Mouse (Mus musculus): ENCODE measurements at regions not wholly inside any gene's neighbourhood (a gene's known extent, or its start where the extent isn't known, plus 50 kb on each side); places are given as distances from the start of the nearest gene placed in this dataset.

GRCm38 (mm10) chr9:120733681-120734465 is 162.6 kb downstream of the Rpl14 start:
- Histone ChIP-seq H3K4me1 (peaks cover 40% of the 10 kb centered on the region), H3K27ac (replicated peaks) (no peak overlapping the region; the same call in 1 of the 2 replicates), H3K36me3 (no peaks in the 10 kb centered on the region), H3K4me3 (no peak overlapping the region), H3K4me2 (replicated peaks) (no peak overlapping the region), H3K9ac (replicated peaks) (no peak overlapping the region), H3K9me3 (no peaks in the 10 kb centered on the region), H3K27me3 (no peaks in the 10 kb centered on the region; the same call in 1 of the 2 replicates)
- 0 out of 2 replicates have a peak, but pooled peaks have one; percentile 43 for ATAC-seq (replicated peaks)
- 43% methylated on average over 11 of the region's 11 CpGs for WGBS

GRCm38 (mm10) chr9:120735217-120735616 is 164.0 kb downstream of the Rpl14 start:
- Histone ChIP-seq H3K27ac (replicated peaks) (no peak overlapping the region), H3K4me1 (peaks cover 52% of the 10 kb centered on the region), H3K4me2 (replicated peaks) (no peak overlapping the region), H3K36me3 (no peaks in the 10 kb centered on the region), H3K9ac (replicated peaks) (no peak overlapping the region), H3K27me3 (no peaks in the 10 kb centered on the region; the same call in 1 of the 2 replicates), H3K9me3 (no peaks in the 10 kb centered on the region), H3K4me3 (no peak overlapping the region)
- no peak for ATAC-seq (replicated peaks)
- WGBS, result 68% methylated on average over 7 of the region's 7 CpGs

DNA sequence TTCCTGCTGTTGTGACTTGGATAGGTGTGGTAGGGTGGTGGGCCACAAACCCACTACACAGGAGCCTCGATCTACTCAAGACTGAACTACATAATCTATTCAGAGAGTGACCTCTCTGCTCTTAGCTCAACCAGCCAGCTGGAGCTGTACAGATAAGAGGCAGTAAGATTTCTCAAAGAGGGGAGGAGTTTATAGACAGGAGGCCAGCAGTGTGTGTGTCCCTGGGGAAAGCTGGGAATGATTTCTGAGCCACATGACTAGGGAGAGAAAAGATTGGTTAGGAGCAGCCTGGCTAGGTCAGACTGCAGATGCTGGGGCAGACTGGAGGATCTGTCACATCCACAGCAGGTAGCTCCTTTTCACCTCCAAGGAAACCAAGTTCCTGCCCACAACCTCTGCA is 166.7 kb downstream of the Rpl14 start:
- Histone ChIP-seq H3K27ac (replicated peaks) (no peak overlapping the region), H3K36me3 (no peaks in the 10 kb centered on the region), H3K9ac (replicated peaks) (no peak overlapping the region), H3K9me3 (no peaks in the 10 kb centered on the region), H3K4me1 (peaks cover 44% of the 10 kb centered on the region), H3K4me3 (no peak overlapping the region), H3K27me3 (no peaks in the 10 kb centered on the region), H3K4me2 (replicated peaks) (no peak overlapping the region)
- no peak for ATAC-seq (replicated peaks)
- 68% methylated on average over 1 of the region's 1 CpGs for WGBS

DNA sequence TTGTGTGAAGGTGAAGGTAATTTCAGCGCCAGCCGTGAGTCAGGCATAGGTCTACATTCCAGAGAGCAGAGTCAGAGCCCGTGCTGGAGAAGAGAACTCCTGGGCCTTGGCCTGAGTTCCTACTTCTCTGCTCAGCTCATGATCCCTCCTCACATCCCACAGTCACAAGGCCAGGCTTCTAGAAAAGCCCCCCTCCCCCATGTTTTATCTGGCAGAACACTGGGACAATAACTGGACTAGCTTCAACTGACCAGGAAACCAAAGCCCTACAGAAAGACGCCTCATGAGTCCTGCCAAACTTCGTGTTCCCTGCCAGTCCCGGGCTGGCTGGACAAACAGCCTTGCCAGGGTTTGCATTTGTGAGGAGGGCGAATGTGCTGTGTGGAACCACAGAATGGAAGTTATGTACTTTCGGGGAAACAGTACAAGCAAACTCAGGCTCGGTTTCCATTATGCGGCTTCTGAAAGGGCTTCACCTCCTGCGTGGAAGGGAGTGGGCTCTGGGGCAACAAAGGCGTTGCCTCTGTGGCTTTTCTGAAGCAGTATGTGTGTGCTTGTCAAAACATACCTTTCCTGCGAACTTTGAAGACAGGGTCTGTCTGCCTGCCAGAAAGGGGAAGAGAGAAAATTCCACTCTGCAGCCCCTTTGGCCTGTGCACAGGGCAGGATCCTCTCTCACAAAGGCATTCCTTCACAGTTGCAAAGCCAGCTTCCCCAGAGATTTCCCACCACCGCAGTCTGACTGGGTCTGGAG is 168.1 kb downstream of the Rpl14 start:
- peaks cover 30% of the 10 kb centered on the region for H3K4me1 ChIP-seq
- H3K4me3 ChIP-seq, result no peak overlapping the region
- H3K4me2 ChIP-seq (replicated peaks), result no peak overlapping the region
- H3K27ac ChIP-seq (replicated peaks), result peak overlapping the region; percentile 24
- 23% methylated on average over 14 of the region's 14 CpGs for WGBS
- no peaks in the 10 kb centered on the region for H3K9me3 ChIP-seq
- H3K9ac ChIP-seq (replicated peaks), result no peak overlapping the region
- peak; percentile 48 for ATAC-seq (replicated peaks)
- no peaks in the 10 kb centered on the region for H3K36me3 ChIP-seq
- H3K27me3 ChIP-seq, result no peaks in the 10 kb centered on the region

DNA sequence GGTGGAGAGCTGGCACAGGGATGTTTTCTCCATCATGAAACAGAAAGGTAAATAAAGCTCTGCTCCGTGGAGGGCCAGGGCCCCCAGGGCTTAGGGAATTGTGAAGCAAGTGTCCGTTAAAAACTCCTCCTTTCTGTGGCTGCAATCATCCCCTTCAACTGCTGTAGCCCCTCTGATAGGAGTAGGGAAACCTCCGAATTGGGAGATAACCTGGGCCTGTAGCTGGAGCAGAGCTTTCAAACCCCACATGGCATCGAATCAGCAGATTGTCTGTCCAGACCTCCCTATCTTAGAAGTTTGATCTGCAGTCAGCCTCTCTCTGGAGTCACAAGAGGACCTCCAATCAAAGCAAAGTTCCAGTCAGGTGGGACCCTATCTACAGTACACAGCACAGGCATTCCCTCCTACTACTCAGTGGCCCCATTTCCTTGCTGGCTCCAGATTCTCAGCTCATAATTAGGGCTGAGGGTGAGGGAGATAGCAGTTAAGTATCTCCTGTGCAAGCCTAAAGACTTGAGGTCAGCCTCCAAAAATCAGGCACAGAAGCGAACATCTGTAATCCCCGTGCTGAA is 168.8 kb downstream of the Rpl14 start:
- ATAC-seq (replicated peaks), result no peak
- no peak overlapping the region for H3K9ac ChIP-seq (replicated peaks)
- no peak overlapping the region for H3K4me2 ChIP-seq (replicated peaks)
- peak overlapping the region; percentile 24 for H3K27ac ChIP-seq (replicated peaks)
- no peaks in the 10 kb centered on the region for H3K36me3 ChIP-seq
- H3K27me3 ChIP-seq, result no peaks in the 10 kb centered on the region
- no peaks in the 10 kb centered on the region for H3K9me3 ChIP-seq
- WGBS, result 36% methylated on average over 6 of the region's 6 CpGs
- H3K4me1 ChIP-seq, result peaks cover 23% of the 10 kb centered on the region
- no peak overlapping the region for H3K4me3 ChIP-seq

- 57% methylated on average over 2 of the region's 2 CpGs for WGBS
- H3K27me3 ChIP-seq, result no peaks in the 10 kb centered on the region
- ATAC-seq (replicated peaks), result no peak
- H3K9ac ChIP-seq (replicated peaks), result no peak overlapping the region
- no peaks in the 10 kb centered on the region for H3K9me3 ChIP-seq
- peaks cover 16% of the 10 kb centered on the region for H3K4me1 ChIP-seq
- no peak overlapping the region for H3K4me3 ChIP-seq
- H3K4me2 ChIP-seq (replicated peaks), result no peak overlapping the region
- no peaks in the 10 kb centered on the region for H3K36me3 ChIP-seq
- H3K27ac ChIP-seq (replicated peaks), result no peak overlapping the region
Observed at GRCm38 (mm10) chr9:120741521-120741920, 170.3 kb downstream of the Rpl14 start.

DNA sequence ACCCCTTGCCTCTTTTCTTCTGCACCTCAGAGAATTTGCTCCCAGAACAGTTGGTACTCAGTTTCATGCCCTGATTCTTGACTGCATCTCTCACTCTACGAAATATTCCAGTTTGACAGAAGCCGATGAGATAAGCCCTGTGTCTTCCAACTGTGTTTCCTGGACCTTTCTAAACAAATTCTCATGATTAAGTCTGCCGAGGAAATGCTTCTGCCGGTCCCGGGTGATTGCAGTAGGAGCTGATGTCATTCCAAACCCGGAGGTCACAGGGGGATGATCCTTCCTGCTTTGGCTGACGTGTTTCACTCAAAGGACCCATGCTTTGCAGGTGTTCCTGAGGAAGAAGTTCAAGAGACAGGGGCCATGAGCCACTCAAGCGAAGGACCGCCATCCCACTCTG is 172.2 kb downstream of the Rpl14 start:
- no peak for ATAC-seq (replicated peaks)
- Histone ChIP-seq H3K4me3 (no peak overlapping the region), H3K9ac (replicated peaks) (no peak overlapping the region), H3K27me3 (no peaks in the 10 kb centered on the region), H3K4me1 (peaks cover 16% of the 10 kb centered on the region), H3K27ac (replicated peaks) (no peak overlapping the region), H3K4me2 (replicated peaks) (no peak overlapping the region), H3K9me3 (no peaks in the 10 kb centered on the region), H3K36me3 (no peaks in the 10 kb centered on the region)
- 90% methylated on average over 9 of the region's 9 CpGs for WGBS

DNA sequence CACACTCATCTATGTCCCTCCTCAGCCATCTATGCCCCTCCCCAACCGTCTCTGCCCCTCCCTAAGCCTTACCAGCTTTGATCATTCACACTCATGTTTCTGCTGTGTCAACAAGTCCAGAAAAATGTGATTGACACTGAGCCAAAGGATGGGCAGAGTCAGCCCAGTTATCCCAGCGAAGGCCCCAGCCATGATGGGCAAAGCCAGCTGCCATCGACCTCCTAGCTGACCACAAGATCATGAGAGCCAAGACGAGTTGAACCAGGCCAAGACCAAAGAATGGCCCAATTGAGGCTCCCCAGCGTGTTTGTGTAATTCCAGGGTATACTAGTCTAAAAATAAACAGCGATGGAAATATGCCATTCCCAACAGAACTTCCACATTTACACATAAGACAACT is 174.4 kb downstream of the Rpl14 start:
- Histone ChIP-seq H3K27ac (replicated peaks) (no peak overlapping the region), H3K9me3 (no peaks in the 10 kb centered on the region), H3K4me3 (no peak overlapping the region), H3K27me3 (no peaks in the 10 kb centered on the region), H3K36me3 (no peaks in the 10 kb centered on the region), H3K4me1 (no peaks in the 10 kb centered on the region), H3K4me2 (replicated peaks) (no peak overlapping the region), H3K9ac (replicated peaks) (no peak overlapping the region)
- no peak for ATAC-seq (replicated peaks)
- 86% methylated on average over 6 of the region's 6 CpGs for WGBS

GRCm38 (mm10) chr9:120750820-120751219 is 178.2 kb upstream of the Ctnnb1 start:
- ATAC-seq (replicated peaks), result no peak
- H3K9me3 ChIP-seq, result no peaks in the 10 kb centered on the region
- H3K9ac ChIP-seq (replicated peaks), result no peak overlapping the region
- H3K4me1 ChIP-seq, result peaks cover 8% of the 10 kb centered on the region
- H3K4me2 ChIP-seq (replicated peaks), result no peak overlapping the region
- H3K36me3 ChIP-seq, result no peaks in the 10 kb centered on the region
- WGBS, result 93% methylated on average over 4 of the region's 4 CpGs
- no peak overlapping the region for H3K27ac ChIP-seq (replicated peaks)
- H3K4me3 ChIP-seq, result no peak overlapping the region
- no peaks in the 10 kb centered on the region for H3K27me3 ChIP-seq

DNA sequence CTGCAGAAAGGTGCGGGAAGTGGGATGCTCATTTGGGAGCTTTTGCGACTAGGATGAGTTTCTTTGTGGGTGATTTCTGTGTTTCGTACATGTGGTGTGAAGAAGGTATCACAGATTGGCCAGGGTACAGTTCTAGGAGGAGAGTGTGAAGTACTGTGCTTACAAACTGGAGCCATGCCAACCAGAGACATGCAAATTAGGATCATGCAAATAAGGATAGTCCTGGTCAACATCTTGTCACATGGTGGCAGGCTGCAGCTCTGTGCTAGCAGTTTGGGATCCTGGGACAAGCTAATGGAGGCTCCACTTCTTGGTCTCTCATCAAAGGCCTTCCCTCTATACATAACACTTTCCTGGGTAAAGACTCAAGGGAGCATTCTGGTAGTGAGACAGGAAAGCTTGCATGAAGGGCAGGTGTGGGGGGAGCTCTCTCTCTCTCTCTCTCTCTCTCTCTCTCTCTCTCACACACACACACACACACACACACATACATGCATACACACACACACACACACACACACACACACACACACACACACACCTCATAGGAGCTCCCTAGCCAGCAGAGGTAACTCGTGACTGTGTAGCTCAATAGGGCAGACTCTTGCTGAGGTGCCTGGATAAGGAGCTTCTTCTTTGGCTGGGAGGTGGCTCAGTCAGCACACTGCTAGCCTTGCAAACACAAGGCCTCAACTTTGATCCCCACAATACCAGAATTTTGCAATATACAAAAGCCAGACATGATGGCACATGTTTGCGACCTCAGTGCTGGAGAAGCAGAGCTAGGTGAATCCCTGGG is 177.1 kb upstream of the Ctnnb1 start:
- no peak overlapping the region for H3K9ac ChIP-seq (replicated peaks)
- no peaks in the 10 kb centered on the region for H3K36me3 ChIP-seq
- 61% methylated on average over 5 of the region's 5 CpGs for WGBS
- peaks cover 8% of the 10 kb centered on the region for H3K4me1 ChIP-seq
- H3K4me3 ChIP-seq, result no peak overlapping the region
- ATAC-seq (replicated peaks), result peak; percentile 67; the same call in 1 of the 2 replicates
- H3K9me3 ChIP-seq, result no peaks in the 10 kb centered on the region
- H3K4me2 ChIP-seq (replicated peaks), result no peak overlapping the region
- no peak overlapping the region for H3K27ac ChIP-seq (replicated peaks)
- H3K27me3 ChIP-seq, result no peaks in the 10 kb centered on the region

- H3K4me2 ChIP-seq (replicated peaks), result no peak overlapping the region
- no peaks in the 10 kb centered on the region for H3K36me3 ChIP-seq
- H3K4me1 ChIP-seq, result peaks cover 8% of the 10 kb centered on the region
Observed at GRCm38 (mm10) chr9:120754151-120754550, 174.9 kb upstream of the Ctnnb1 start.

GRCm38 (mm10) chr9:120755486-120755885 is 173.5 kb upstream of the Ctnnb1 start:
- Histone ChIP-seq H3K4me1 (peaks cover 16% of the 10 kb centered on the region), H3K4me2 (replicated peaks) (no peak overlapping the region), H3K27me3 (no peaks in the 10 kb centered on the region), H3K4me3 (no peak overlapping the region), H3K27ac (replicated peaks) (no peak overlapping the region), H3K9ac (replicated peaks) (no peak overlapping the region), H3K9me3 (no peaks in the 10 kb centered on the region), H3K36me3 (no peaks in the 10 kb centered on the region)
- no peak for ATAC-seq (replicated peaks)
- WGBS, result 89% methylated on average over 7 of the region's 7 CpGs

More at GRCm38 (mm10) chr9:120754151-120754550, 174.9 kb upstream of the Ctnnb1 start:
- H3K9me3 ChIP-seq, result no peaks in the 10 kb centered on the region
- H3K27me3 ChIP-seq, result no peaks in the 10 kb centered on the region
- ATAC-seq (replicated peaks), result no peak
- no peak overlapping the region for H3K4me3 ChIP-seq
- no peak overlapping the region for H3K27ac ChIP-seq (replicated peaks)
- H3K9ac ChIP-seq (replicated peaks), result no peak overlapping the region

Measured in forebrain, embryonic 15.5 days (tissue).